Mouse (Mus musculus) liver, embryonic 11.5 days (tissue): ENCODE measurements around the gene Uchl1. TPM values are rescaled to one million over a fixed set of nuclear protein-coding genes. Genes with fewer than 3 reads are reported as not detected.

Experiments
- ATAC-seq: fragments of 200-750 bp; cut with Nextera tagmentation; replicated peaks from 2 replicates; pipeline ENCODE4 v1.8.0; 2017; ENCODE audit warnings: moderate number of reproducible peaks, mild to moderate bottlenecking, moderate TSS enrichment, moderate library complexity; ENCODE audit not compliant: low FRiP score
- DNase-seq: peaks from one replicate; pipeline ENCODE4 v3.0.0-alpha.2; 2017; ENCODE audit warnings: low spot score
- H3K27ac ChIP-seq: fragments of 300-500 bp; sonication (generic); 2 replicates; pipeline ENCODE4 v1.5.1; 2014; ENCODE audit warnings: mild to moderate bottlenecking, low read depth, low read length, control low read depth
- H3K27me3 ChIP-seq: fragments of 300-500 bp; sonication (generic); replicated peaks from 2 replicates; pipeline ENCODE4 v1.6.1; 2014; ENCODE audit warnings: low read length, mixed read lengths; ENCODE audit not compliant: control insufficient read depth, insufficient read depth
- H3K36me3 ChIP-seq: fragments of 300-500 bp; sonication (generic); 2 replicates; pipeline ENCODE4 v1.6.1; 2014; ENCODE audit warnings: mild to moderate bottlenecking, low read length, moderate library complexity, mixed read lengths; ENCODE audit not compliant: control insufficient read depth, insufficient read depth
- H3K4me1 ChIP-seq: fragments of 300-500 bp; sonication (generic); replicated peaks from 2 replicates; pipeline ENCODE4 v1.6.1; 2014; ENCODE audit warnings: low read length, mixed read lengths; ENCODE audit not compliant: control insufficient read depth, insufficient read depth
- H3K4me2 ChIP-seq: fragments of 300-500 bp; sonication (generic); 2 replicates; pipeline ENCODE4 v1.6.1; 2014; ENCODE audit warnings: mild to moderate bottlenecking, control low read depth, moderate library complexity
- H3K4me3 ChIP-seq: fragments of 300-500 bp; sonication (generic); 2 replicates; pipeline ENCODE4 v1.5.1; 2014; ENCODE audit warnings: low read depth, low read length, control low read depth
- H3K9ac ChIP-seq: fragments of 300-500 bp; sonication (generic); 2 replicates; pipeline ENCODE4 v1.6.1; 2014; ENCODE audit warnings: low read depth, low read length, control low read depth
- H3K9me3 ChIP-seq: fragments of 300-500 bp; sonication (generic); 2 replicates; pipeline ENCODE4 v1.6.1; 2016; ENCODE audit warnings: low read length, inconsistent platforms, mixed read lengths; ENCODE audit not compliant: control insufficient read depth
- WGBS: fragments of 180-500 bp; shearing (Covaris S2); extraction: QIAGEN DNeasy Blood & Tissue Kit; methylation state at CpG from one replicate; pipeline ENCODE4 v1.1.7; 2014; 5-methylcytosine and 5-hydroxymethylcytosine counted together
- polyA plus RNA-seq: library from polyadenylated mRNA; unstranded; fragments of >200 nt; fragmentation: Nextera tagmentation; extraction: Ambion mirVana; gene quantifications from 2 replicates; pipeline ENCODE4 v1.2.1, GENCODE M21; 2014

The Uchl1 gene
- polyA plus RNA-seq, 1 experiment from 2014 or later = 14.0 TPM

- ATAC-seq (no peak), DNase-seq (no peak)
- Histone ChIP-seq H3K27me3 (no peaks in the 10 kb centered on the region), H3K9me3 (no peaks in the 10 kb centered on the region), H3K4me2 (no peak overlapping the region), H3K4me1 (no peaks in the 10 kb centered on the region), H3K4me3 (no peak overlapping the region), H3K36me3 (no peaks in the 10 kb centered on the region), H3K27ac (no peak overlapping the region), H3K9ac (no peak overlapping the region)
- 66% methylated on average over 4 of the region's 4 CpGs for WGBS
These were observed 17.3 kb downstream of the Uchl1 start for GRCm38 (mm10) chr5:66693231-66693630.

- no peak overlapping the region for H3K27ac ChIP-seq
- no peaks in the 10 kb centered on the region for H3K4me1 ChIP-seq
- ATAC-seq (no peak), DNase-seq (no peak)
- H3K27me3 ChIP-seq = no peaks in the 10 kb centered on the region
- H3K4me2 ChIP-seq = no peak overlapping the region
- no peaks in the 10 kb centered on the region for H3K36me3 ChIP-seq
- H3K4me3 ChIP-seq = no peak overlapping the region
- H3K9me3 ChIP-seq = no peaks in the 10 kb centered on the region
- H3K9ac ChIP-seq = no peak overlapping the region
These were observed 21.2 kb downstream of the Uchl1 start for GRCm38 (mm10) chr5:66697119-66697518.

GRCm38 (mm10) chr5:66699911-66700310, 24.0 kb downstream of the Uchl1 start:
- DNase-seq (no peak), ATAC-seq (no peak)
- H3K27me3 ChIP-seq = no peaks in the 10 kb centered on the region
- no peaks in the 10 kb centered on the region for H3K36me3 ChIP-seq
- H3K4me2 ChIP-seq = no peak overlapping the region
- 59% methylated on average over 6 of the region's 6 CpGs for WGBS
- H3K9me3 ChIP-seq = no peaks in the 10 kb centered on the region
- H3K9ac ChIP-seq = no peak overlapping the region
- H3K4me3 ChIP-seq = no peak overlapping the region
- H3K27ac ChIP-seq = no peak overlapping the region
- 0 out of 2 replicates have a peak, but pooled peaks cover 7% of the 10 kb centered on the region for H3K4me1 ChIP-seq

DNA sequence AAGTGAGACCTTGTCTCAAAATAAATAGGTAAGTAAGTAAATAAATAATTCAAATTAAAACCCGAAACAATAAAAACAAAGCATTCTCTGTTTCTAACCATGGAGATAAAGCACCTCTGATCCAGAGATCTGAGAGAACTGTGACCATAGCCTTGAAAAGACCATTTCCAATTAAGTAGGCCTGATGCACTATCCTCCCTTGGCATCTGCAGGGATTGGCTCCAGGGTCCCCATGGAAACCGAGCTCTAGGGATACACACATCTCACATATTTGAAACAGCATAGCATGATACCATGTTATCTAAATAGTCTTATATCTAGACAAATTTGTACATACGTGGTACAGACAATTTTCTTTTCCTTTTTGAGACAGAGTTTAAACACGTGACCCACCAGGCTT, 26.1 kb downstream of the Uchl1 start:
- 0 out of 2 replicates have a peak, but pooled peaks cover 7% of the 10 kb centered on the region for H3K4me1 ChIP-seq
- H3K4me2 ChIP-seq = no peak overlapping the region
- no peaks in the 10 kb centered on the region for H3K27me3 ChIP-seq
- no peaks in the 10 kb centered on the region for H3K36me3 ChIP-seq
- ATAC-seq = no peak
- H3K27ac ChIP-seq = no peak overlapping the region
- no peaks in the 10 kb centered on the region for H3K9me3 ChIP-seq
- 78% methylated on average over 4 of the region's 4 CpGs for WGBS
- H3K4me3 ChIP-seq = no peak overlapping the region
- H3K9ac ChIP-seq = no peak overlapping the region
- no peak for DNase-seq

DNA sequence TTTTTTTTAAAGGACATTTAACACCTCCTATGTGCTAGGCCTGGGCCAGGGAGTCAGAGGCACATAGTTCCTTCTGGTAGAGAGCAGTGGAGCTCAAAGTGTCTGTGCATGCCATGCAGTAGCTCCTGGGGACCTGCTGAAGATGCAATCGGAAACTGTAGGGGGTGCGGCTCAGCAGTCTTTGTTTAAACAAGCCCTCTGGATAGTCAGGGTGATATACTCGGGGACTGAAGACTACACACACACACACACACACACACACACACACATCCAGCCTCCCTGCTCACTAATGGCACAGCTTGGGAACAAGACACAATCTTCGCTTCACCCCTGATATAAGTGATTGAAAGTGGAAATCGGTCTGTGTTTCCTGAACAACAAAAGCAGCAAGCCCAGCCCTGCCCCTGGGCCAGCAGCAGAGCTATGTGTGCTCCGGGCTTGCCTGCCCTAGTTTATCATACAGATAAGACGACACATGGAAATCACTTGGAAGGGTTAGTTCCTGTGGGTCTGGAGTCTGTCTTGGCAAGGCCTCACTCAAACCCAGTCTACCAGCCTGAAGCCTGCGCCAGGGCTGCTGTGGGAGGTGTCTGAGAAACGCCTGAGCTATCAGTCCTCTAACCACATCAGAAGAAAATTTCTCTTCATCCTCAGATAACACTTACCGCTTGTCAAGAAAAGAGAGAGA, 27.6 kb downstream of the Uchl1 start:
- no peak for ATAC-seq

DNA sequence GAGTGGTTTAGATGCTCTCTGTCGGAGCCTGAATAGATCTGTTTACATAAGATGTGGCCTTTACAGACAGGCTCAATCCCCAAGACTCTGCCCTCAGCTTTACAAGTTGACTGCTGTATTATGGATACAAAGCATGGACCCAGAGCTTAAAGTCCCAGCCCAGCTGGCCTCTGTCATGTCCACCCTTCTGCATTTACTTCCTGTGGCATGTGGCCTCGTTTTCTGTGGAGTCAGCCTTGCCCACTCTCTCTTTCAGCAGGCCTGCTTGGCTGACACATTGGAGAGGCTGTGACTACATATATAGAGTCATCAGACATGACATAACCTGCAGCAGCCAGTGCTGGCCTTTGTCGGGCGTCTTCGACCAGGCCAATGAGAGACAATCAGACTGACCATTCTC, 32.0 kb downstream of the Uchl1 start:
- Histone ChIP-seq H3K27me3 (no peaks in the 10 kb centered on the region), H3K27ac (no peak overlapping the region), H3K4me3 (no peak overlapping the region), H3K36me3 (no peaks in the 10 kb centered on the region), H3K4me1 (0 out of 2 replicates have a peak, but pooled peaks cover 7% of the 10 kb centered on the region), H3K4me2 (no peak overlapping the region), H3K9me3 (no peaks in the 10 kb centered on the region), H3K9ac (no peak overlapping the region)
- 75% methylated on average over 5 of the region's 5 CpGs for WGBS
- ATAC-seq (no peak), DNase-seq (no peak)

More for the DNA sequence above, 27.6 kb downstream of the Uchl1 start:
- H3K4me1 ChIP-seq = 0 out of 2 replicates have a peak, but pooled peaks cover 7% of the 10 kb centered on the region
- DNase-seq = no peak
- H3K9ac ChIP-seq = no peak overlapping the region
- H3K27me3 ChIP-seq = no peaks in the 10 kb centered on the region
- 21% methylated on average over 10 of the region's 10 CpGs for WGBS
- no peak overlapping the region for H3K27ac ChIP-seq
- H3K4me3 ChIP-seq = no peak overlapping the region
- no peaks in the 10 kb centered on the region for H3K36me3 ChIP-seq
- H3K4me2 ChIP-seq = no peak overlapping the region
- H3K9me3 ChIP-seq = no peaks in the 10 kb centered on the region

DNA sequence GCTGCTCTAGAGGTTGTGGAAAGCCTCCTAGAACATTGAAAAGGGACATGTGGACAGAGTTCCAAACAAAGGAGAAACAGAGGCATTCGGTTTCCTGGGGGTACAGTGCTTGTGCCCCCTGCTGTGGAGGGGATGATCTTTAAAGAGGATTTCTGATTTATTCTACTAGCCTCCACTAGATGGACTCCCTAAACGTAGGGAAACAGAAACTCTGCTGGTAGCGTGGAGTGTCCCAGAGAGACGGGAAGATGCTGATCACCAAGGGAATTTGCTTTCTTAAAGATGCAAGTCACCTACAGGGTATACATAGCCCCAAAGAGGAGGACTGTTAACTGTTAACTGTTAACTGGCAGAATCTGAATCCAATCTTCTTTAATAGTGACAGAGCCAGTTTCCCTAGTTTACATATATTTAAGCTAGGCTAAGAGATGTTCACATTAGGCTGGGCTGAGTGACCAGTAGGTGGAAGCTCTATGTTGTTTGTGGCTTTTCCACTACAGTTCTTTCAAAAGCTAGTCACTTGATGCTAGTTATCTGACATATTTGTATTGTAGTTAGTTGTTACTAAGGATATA, 34.6 kb downstream of the Uchl1 start:
- ATAC-seq = no peak
- H3K4me2 ChIP-seq = no peak overlapping the region
- no peaks in the 10 kb centered on the region for H3K36me3 ChIP-seq
- no peaks in the 10 kb centered on the region for H3K9me3 ChIP-seq
- DNase-seq = no peak
- 19% methylated on average over 4 of the region's 4 CpGs for WGBS
- no peak overlapping the region for H3K4me3 ChIP-seq
- H3K9ac ChIP-seq = no peak overlapping the region
- no peaks in the 10 kb centered on the region for H3K4me1 ChIP-seq
- no peak overlapping the region for H3K27ac ChIP-seq
- H3K27me3 ChIP-seq = no peaks in the 10 kb centered on the region

DNA sequence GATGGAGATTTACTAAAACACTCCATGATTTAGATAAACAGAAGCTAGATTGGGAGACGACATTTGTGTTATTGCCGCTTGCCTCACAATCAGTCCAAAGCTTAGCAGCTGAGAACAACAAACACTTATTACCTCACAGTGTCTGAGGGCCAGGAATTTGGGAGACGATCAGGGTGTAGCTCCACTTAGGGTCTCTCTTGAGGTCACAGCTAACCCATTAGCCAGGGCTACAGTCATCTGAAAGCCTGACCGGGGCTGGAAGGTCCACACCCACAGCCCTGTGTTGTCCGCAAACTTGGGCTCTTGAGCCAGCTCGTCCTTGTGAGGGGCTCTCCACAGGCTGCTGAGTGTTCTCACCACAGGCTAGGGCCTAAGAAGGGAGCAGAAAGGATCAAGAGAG, 36.9 kb downstream of the Uchl1 start:
- ATAC-seq = no peak
- no peak overlapping the region for H3K27ac ChIP-seq

DNA sequence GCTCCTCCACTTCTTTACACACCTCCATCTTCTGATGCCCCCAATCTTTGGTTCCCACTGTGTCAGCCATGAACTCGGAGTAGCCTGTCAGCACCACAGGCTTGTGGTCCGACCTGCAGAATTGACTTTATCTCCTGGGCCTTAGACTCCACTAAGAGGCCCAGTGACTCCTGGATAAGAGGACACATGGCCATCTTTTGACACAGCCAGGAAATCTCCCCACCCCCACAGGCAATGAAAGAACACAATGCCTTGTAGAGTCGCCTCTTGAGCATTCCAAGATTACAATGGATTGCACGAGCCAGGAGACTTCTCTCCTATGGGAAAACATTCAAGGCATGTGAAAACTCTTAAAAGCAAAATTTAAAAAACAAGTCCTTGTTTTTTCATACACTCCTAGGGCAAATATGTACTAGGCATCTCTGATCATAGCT, 39.6 kb downstream of the Uchl1 start:
- H3K4me1 ChIP-seq = no peaks in the 10 kb centered on the region
- DNase-seq = no peak
- ATAC-seq = no peak
- no peak overlapping the region for H3K9ac ChIP-seq
- WGBS = 38% methylated on average over 4 of the region's 4 CpGs
- H3K4me3 ChIP-seq = no peak overlapping the region
- H3K4me2 ChIP-seq = no peak overlapping the region
- H3K9me3 ChIP-seq = no peaks in the 10 kb centered on the region
- H3K27ac ChIP-seq = no peak overlapping the region
- no peaks in the 10 kb centered on the region for H3K36me3 ChIP-seq
- H3K27me3 ChIP-seq = 0 out of 2 replicates have a peak, but pooled peaks cover 2% of the 10 kb centered on the region

More for the DNA sequence above, 36.9 kb downstream of the Uchl1 start:
- H3K4me3 ChIP-seq = no peak overlapping the region
- H3K27me3 ChIP-seq = 0 out of 2 replicates have a peak, but pooled peaks cover 1% of the 10 kb centered on the region
- no peaks in the 10 kb centered on the region for H3K4me1 ChIP-seq
- WGBS = 72% methylated on average over 6 of the region's 6 CpGs
- no peak for DNase-seq
- H3K9ac ChIP-seq = no peak overlapping the region
- no peaks in the 10 kb centered on the region for H3K36me3 ChIP-seq
- H3K4me2 ChIP-seq = no peak overlapping the region
- no peaks in the 10 kb centered on the region for H3K9me3 ChIP-seq
